Mouse (Mus musculus) layer of hippocampus, postnatal 10 days (tissue): ENCODE measurements around the gene Rhox8. TPM values are rescaled to one million over a fixed set of nuclear protein-coding genes. Genes with fewer than 3 reads are reported as not detected.
"Not testable (repeated sequence)": the region's sequence is repeated elsewhere in the genome, so short reads cannot be mapped to it uniquely, and the experiment has no call there.

ENCODE experiments used
- DNase-seq, 2 experiments: peaks; one replicate each; pipeline ENCODE4 v3.0.0; 2021; ENCODE audit warnings: low spot score in 2 of 2
- long read RNA-seq: library from polyadenylated mRNA; stranded (forward); transcript quantifications from one replicate; pipeline ENCODE4 v2.0.0, GENCODE M21; 2023
- total RNA-seq, 2 experiments: library from RNA; stranded (reverse); gene quantifications; 2 replicates each; pipeline ENCODE4 v1.2.3; 2021

Rhox8 gene
- total RNA-seq: not detected
- long read RNA-seq: 0 reads

- DNase-seq: no peak
Observed at GRCm38 (mm10) chrX:37878844-37879243, at the start of gene Rhox8. TSS of gene Rhox8 (minus strand) at chrX:37878944.

GRCm38 (mm10) chrX:37916311-37916710, 37.6 kb upstream of the Rhox8 start:
- DNase-seq: no peak

GRCm38 (mm10) chrX:37908581-37908980, 29.8 kb upstream of the Rhox8 start:
- DNase-seq: peak; percentile 4 to 20

- DNase-seq: peak in 1 of 2 experiments; percentile 4
Observed at GRCm38 (mm10) chrX:37903727-37904126, 25.0 kb upstream of the Rhox8 start.

GRCm38 (mm10) chrX:37901670-37902069, 22.9 kb upstream of the Rhox8 start, which contains the start of gene Rhox9:
TSS of gene Rhox9 (minus strand) at chrX:37901770.
- not testable (repeated sequence) for DNase-seq

GRCm38 (mm10) chrX:37897132-37897531, 18.4 kb upstream of the Rhox8 start, which contains the start of gene Rhox7b:
TSS of gene Rhox7b (minus strand) at chrX:37897232.
- not testable (repeated sequence) for DNase-seq

- no peak for DNase-seq
Observed at GRCm38 (mm10) chrX:37871641-37872040, 7.1 kb downstream of the Rhox8 start.

- DNase-seq: not testable (repeated sequence)
Observed at GRCm38 (mm10) chrX:37831386-37831785, 47.4 kb downstream of the Rhox8 start, which contains the start of gene Rhox7a. TSS of gene Rhox7a (plus strand) at chrX:37831686.

GRCm38 (mm10) chrX:37826610-37827009, 52.1 kb downstream of the Rhox8 start, which contains the start of gene Rhox6:
TSS of gene Rhox6 (plus strand) at chrX:37826910.
- not testable (repeated sequence) for DNase-seq

Other genes starting within 250 kb of the Rhox8 start
- gene Rhox2g, start 235.5 kb downstream of the Rhox8 start, total RNA-seq: not detected
- gene Rhox4g, start 227.6 kb downstream of the Rhox8 start, total RNA-seq: not detected
- not detected for gene Rhox3h, start 210.2 kb downstream of the Rhox8 start, total RNA-seq
- gene Rhox2h, start 205.7 kb downstream of the Rhox8 start, total RNA-seq: not detected
- not detected for gene Rhox5, start 74.1 kb downstream of the Rhox8 start, total RNA-seq
- not detected for gene Rhox6, start 52.0 kb downstream of the Rhox8 start, total RNA-seq
- gene Rhox7a, start 47.3 kb downstream of the Rhox8 start, total RNA-seq: not detected
- gene Rhox7b, start 18.3 kb upstream of the Rhox8 start, total RNA-seq: not detected
- gene Rhox9, start 22.8 kb upstream of the Rhox8 start, total RNA-seq: not detected
- gene Btg1-ps1, start 139.9 kb upstream of the Rhox8 start, total RNA-seq: not detected
- gene Btg1-ps2, start 164.2 kb upstream of the Rhox8 start, total RNA-seq: not detected
- not detected for gene Rhox10, start 187.5 kb upstream of the Rhox8 start, total RNA-seq
- not detected for gene Rhox11, start 206.2 kb upstream of the Rhox8 start, total RNA-seq
- gene Rhox12, start 232.0 kb upstream of the Rhox8 start, total RNA-seq: not detected
- not detected for gene Rhox13, start 242.3 kb upstream of the Rhox8 start, total RNA-seq